Mouse (Mus musculus) midbrain, embryonic 14.5 days (tissue): ENCODE results near the gene Fam186a. TPM values are rescaled to one million over a fixed set of nuclear protein-coding genes. Genes with fewer than 3 reads are reported as not detected.
"Not testable (repeated sequence)": the region's sequence is repeated elsewhere in the genome, so short reads cannot be mapped to it uniquely, and the experiment has no call there.

ENCODE experiments used
- ATAC-seq: fragments of 200-750 bp; cut with Nextera tagmentation; 2 replicates; pipeline ENCODE4 v1.8.0; 2017; ENCODE audit warnings: moderate number of reproducible peaks, moderate library complexity; ENCODE audit not compliant: low FRiP score, low TSS enrichment
- DNase-seq: peaks from one replicate; pipeline ENCODE4 v3.0.0-alpha.2; 2015
- H3K27ac ChIP-seq: fragments of 300-500 bp; sonication (generic); replicated peaks from 2 replicates; pipeline ENCODE4 v1.5.1; 2014; ENCODE audit warnings: mild to moderate bottlenecking, low read depth, low read length, moderate library complexity
- H3K27me3 ChIP-seq: fragments of 300-500 bp; sonication (generic); 2 replicates; pipeline ENCODE4 v1.6.1; 2014; ENCODE audit warnings: low read length, control low read depth, mixed read lengths; ENCODE audit not compliant: control insufficient read depth, insufficient read depth
- H3K36me3 ChIP-seq: fragments of 300-500 bp; sonication (generic); 2 replicates; pipeline ENCODE4 v1.6.1; 2014; ENCODE audit warnings: low read length, control low read depth; ENCODE audit not compliant: control insufficient read depth, insufficient read depth
- H3K4me1 ChIP-seq: fragments of 300-500 bp; sonication (generic); 2 replicates; pipeline ENCODE4 v1.6.1; 2014; ENCODE audit warnings: mild to moderate bottlenecking, antibody characterized with exemption, low read length, control low read depth; ENCODE audit not compliant: control insufficient read depth, insufficient read depth
- H3K4me2 ChIP-seq: fragments of 300-500 bp; sonication (generic); 2 replicates; pipeline ENCODE4 v1.6.1; 2014; ENCODE audit warnings: mild to moderate bottlenecking, low read length, moderate library complexity
- H3K4me3 ChIP-seq: fragments of 300-500 bp; sonication (generic); replicated peaks from 2 replicates; pipeline ENCODE4 v1.5.1; 2014; ENCODE audit warnings: low read depth, low read length
- H3K9ac ChIP-seq: fragments of 300-500 bp; sonication (generic); replicated peaks from 2 replicates; pipeline ENCODE4 v1.6.1; 2014; ENCODE audit warnings: mild to moderate bottlenecking, low read length, moderate library complexity
- H3K9me3 ChIP-seq: fragments of 300-500 bp; sonication (generic); 2 replicates; pipeline ENCODE4 v1.6.1; 2016; ENCODE audit warnings: low read length, control low read depth, mixed read lengths; ENCODE audit not compliant: control insufficient read depth
- WGBS: fragments of 180-500 bp; shearing (Covaris S2); extraction: QIAGEN DNeasy Blood & Tissue Kit; methylation state at CpG from one replicate; pipeline ENCODE4 v1.1.7; 2014; 5-methylcytosine and 5-hydroxymethylcytosine counted together
- polyA plus RNA-seq: library from polyadenylated mRNA; unstranded; fragments of >200 nt; fragmentation: Nextera tagmentation; extraction: Ambion mirVana; gene quantifications from 2 replicates; pipeline ENCODE4 v1.2.1, GENCODE M21; 2014

The Fam186a gene
- polyA plus RNA-seq, 1 experiment from 2014 or later: not detected

DNA sequence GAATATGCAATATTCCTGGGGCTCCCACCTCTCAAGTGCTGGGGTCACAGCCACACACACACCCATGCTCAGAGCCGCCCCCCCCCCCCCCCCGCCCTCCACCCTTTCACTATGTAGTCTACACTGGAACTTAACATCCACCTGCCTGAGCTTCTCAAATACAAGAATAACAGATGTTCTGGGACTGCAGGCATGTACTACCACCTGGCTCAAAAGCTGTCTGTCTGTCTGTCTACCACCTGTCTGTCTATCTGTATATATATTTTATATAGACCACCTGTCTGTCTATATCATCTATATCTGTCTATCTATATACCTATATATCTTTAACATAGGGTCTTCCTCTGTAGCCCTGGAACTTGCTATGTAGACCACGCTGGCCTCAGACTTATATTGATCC, 75.5 kb downstream of the Fam186a start:
- no peaks in the 10 kb centered on the region for H3K36me3 ChIP-seq
- ATAC-seq: no peak
- no peak overlapping the region for H3K4me3 ChIP-seq
- no peak overlapping the region for H3K4me2 ChIP-seq
- H3K4me1 ChIP-seq: no peaks in the 10 kb centered on the region
- DNase-seq: no peak
- H3K9ac ChIP-seq: no peak overlapping the region
- 76% methylated on average over 3 of the region's 3 CpGs for WGBS
- no peak overlapping the region for H3K27ac ChIP-seq
- no peaks in the 10 kb centered on the region for H3K9me3 ChIP-seq
- no peaks in the 10 kb centered on the region for H3K27me3 ChIP-seq

- Histone ChIP-seq H3K36me3 (no peaks in the 10 kb centered on the region), H3K4me2 (no peak overlapping the region), H3K9me3 (no peaks in the 10 kb centered on the region), H3K9ac (no peak overlapping the region), H3K4me3 (no peak overlapping the region), H3K4me1 (no peaks in the 10 kb centered on the region), H3K27ac (no peak overlapping the region), H3K27me3 (no peaks in the 10 kb centered on the region)
- ATAC-seq: no peak
- 63% methylated on average over 19 of the region's 19 CpGs for WGBS
- no peak for DNase-seq
Observed at GRCm38 (mm10) chr15:99890412-99891236, 76.2 kb downstream of the Fam186a start.

DNA sequence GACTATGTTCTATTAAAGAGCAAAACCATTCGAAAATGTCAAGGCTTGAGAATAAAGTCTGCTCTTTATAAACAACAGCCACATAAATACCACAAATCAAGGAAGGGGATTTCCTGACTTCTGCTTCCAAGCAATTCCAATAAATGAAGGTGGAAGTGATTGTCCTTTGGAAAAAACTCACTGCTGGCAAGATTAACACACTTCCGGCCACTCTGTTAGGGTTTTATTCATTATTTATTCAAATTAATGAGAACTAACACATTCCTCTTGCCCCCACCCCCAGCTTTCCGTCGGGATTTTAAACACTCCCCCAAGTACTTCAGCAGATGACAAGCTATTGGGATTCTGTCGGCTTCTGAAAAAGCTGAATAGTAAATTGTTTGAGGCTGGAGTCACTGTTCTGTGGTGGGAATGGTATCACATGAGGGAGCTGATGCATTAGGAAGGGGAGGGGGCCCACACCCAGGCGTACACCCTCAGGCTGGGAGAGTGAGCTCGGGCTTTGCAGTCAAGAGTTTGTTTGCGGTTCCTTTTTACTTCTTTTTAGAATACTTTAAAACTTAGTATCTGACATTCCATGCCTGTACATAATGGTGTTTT, 77.5 kb downstream of the Fam186a start:
- H3K4me2 ChIP-seq: no peak overlapping the region
- H3K27ac ChIP-seq: no peak overlapping the region
- WGBS: 50% methylated on average over 8 of the region's 8 CpGs
- no peak overlapping the region for H3K4me3 ChIP-seq
- no peaks in the 10 kb centered on the region for H3K9me3 ChIP-seq
- no peak overlapping the region for H3K9ac ChIP-seq
- no peaks in the 10 kb centered on the region for H3K36me3 ChIP-seq
- H3K27me3 ChIP-seq: no peaks in the 10 kb centered on the region
- DNase-seq (no peak), ATAC-seq (no peak)
- H3K4me1 ChIP-seq: no peaks in the 10 kb centered on the region

DNA sequence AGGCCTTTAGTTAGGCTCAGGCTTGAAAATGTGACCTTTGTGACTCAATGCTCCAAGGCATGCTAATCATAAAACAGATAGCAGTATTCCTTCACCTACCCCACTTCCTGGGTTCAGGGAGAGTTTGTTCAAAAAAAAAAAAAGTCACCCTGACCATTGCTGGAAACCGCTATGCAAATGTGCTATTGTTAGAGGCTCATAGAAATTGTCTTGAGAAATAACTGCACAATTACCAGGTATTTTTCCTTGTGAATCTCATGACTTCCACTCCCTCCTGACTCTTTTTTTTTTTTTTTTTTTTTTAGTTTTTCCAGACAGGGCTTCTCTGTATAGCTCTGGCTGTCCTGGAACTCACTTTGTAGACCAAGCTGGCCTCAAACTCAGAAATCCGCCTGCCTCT, 79.7 kb downstream of the Fam186a start:
- not testable (repeated sequence) for H3K9ac ChIP-seq, H3K4me2 ChIP-seq, ATAC-seq, H3K4me1 ChIP-seq, H3K27ac ChIP-seq, H3K4me3 ChIP-seq, H3K36me3 ChIP-seq, H3K27me3 ChIP-seq, H3K9me3 ChIP-seq, DNase-seq
- 98% methylated on average over 2 of the region's 2 CpGs for WGBS

DNA sequence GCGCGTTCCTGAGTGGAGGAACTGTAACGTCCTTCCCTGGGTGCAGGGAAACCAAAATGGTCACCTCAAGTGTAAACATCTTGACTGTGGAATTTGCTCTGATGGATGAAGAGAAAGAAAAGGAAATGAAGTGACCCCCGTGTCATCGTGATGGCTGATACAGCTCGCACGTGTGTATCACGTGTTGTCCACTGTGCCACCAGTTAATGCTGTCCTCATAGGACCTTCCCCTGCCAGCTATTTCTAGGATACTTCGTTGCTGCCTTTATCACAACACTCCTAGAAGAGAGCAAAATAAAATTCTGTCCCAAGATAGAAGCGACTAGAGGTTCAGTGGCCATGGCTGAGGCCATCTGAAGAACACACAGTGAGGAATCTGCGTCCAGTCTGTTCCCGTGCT, 82.8 kb downstream of the Fam186a start:
- ATAC-seq (no peak), DNase-seq (no peak)
- Histone ChIP-seq H3K4me1 (no peaks in the 10 kb centered on the region), H3K27ac (no peak overlapping the region), H3K36me3 (no peaks in the 10 kb centered on the region), H3K4me2 (no peak overlapping the region), H3K9ac (no peak overlapping the region), H3K27me3 (no peaks in the 10 kb centered on the region), H3K4me3 (no peak overlapping the region), H3K9me3 (no peaks in the 10 kb centered on the region)
- WGBS: 91% methylated on average over 12 of the region's 12 CpGs

DNA sequence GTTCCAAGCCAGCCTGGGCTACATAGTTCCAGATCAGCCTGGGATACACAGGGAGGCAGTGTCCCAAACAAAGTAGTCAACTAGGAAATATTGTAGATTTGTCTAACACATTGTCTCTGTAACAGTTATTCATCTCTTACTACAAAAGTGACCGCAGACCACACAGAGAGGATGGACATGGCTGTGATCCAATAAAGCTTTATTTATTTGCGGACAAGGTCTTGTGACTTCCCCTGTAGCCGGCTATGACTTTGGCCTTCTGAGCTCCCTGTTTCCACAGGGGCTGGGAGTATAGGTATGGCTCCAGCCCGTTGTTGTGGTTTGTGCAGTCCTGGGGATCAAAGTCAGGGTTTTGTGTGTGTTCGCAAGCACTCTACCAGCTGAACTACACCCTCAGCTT, 88.3 kb downstream of the Fam186a start:
- ATAC-seq (no peak), DNase-seq (no peak)
- Histone ChIP-seq H3K9ac (no peak overlapping the region), H3K4me1 (peaks cover 10% of the 10 kb centered on the region; the same call in 1 of the 2 replicates), H3K4me2 (no peak overlapping the region), H3K4me3 (no peak overlapping the region), H3K36me3 (no peaks in the 10 kb centered on the region), H3K27me3 (no peaks in the 10 kb centered on the region), H3K9me3 (no peaks in the 10 kb centered on the region), H3K27ac (no peak overlapping the region)
- 92% methylated on average over 5 of the region's 5 CpGs for WGBS

GRCm38 (mm10) chr15:99875334-99875869, 91.5 kb downstream of the Fam186a start, which contains the start of gene Lima1:
Gene Lima1 (minus strand): TSS chr15:99875456.
- no peaks in the 10 kb centered on the region for H3K9me3 ChIP-seq
- H3K4me2 ChIP-seq: peak within 1 kb of the TSS; percentile 96
- peak within 1 kb of the TSS; percentile 61 for H3K9ac ChIP-seq
- ATAC-seq (peak; percentile 86), DNase-seq (peak; percentile 96)
- no peaks in the 10 kb centered on the region for H3K36me3 ChIP-seq
- peaks cover 12% of the 10 kb centered on the region for H3K4me1 ChIP-seq
- WGBS: under 1% methylated on average over 38 of the region's 38 CpGs
- H3K4me3 ChIP-seq: peak within 1 kb of the TSS; percentile 61
- no peak within 1 kb of the TSS for H3K27ac ChIP-seq
- H3K27me3 ChIP-seq: no peaks in the 10 kb centered on the region

GRCm38 (mm10) chr15:99874612-99875333, 92.1 kb downstream of the Fam186a start:
- ATAC-seq (peak; percentile 48), DNase-seq (peak; percentile 25)
- H3K4me3 ChIP-seq: peak overlapping the region; percentile 61
- H3K36me3 ChIP-seq: no peaks in the 10 kb centered on the region
- H3K27ac ChIP-seq: no peak overlapping the region
- peaks cover 12% of the 10 kb centered on the region for H3K4me1 ChIP-seq
- 3% methylated on average over 30 of the region's 30 CpGs for WGBS
- H3K4me2 ChIP-seq: peak overlapping the region; percentile 96
- H3K27me3 ChIP-seq: no peaks in the 10 kb centered on the region
- H3K9ac ChIP-seq: peak overlapping the region; percentile 61
- H3K9me3 ChIP-seq: no peaks in the 10 kb centered on the region
